Mouse (Mus musculus) right cerebral cortex, postnatal 25 days (tissue): ENCODE data around the gene Stk4.

Experiments used
- DNase-seq: peaks from one replicate; pipeline ENCODE4 v3.0.0; 2022

The Stk4 gene

GRCm38 (mm10) chr2:164134563-164134962, 64.4 kb downstream of the Stk4 start:
- no peak for DNase-seq

GRCm38 (mm10) chr2:164135367-164135766, 65.2 kb downstream of the Stk4 start:
- no peak for DNase-seq

GRCm38 (mm10) chr2:164136393-164136792, 66.3 kb downstream of the Stk4 start:
- no peak for DNase-seq

- peak; percentile 39 for DNase-seq
Measured at GRCm38 (mm10) chr2:164137754-164138153, 67.6 kb downstream of the Stk4 start.

GRCm38 (mm10) chr2:164142021-164142420, 71.9 kb downstream of the Stk4 start:
- peak; percentile 36 for DNase-seq

- no peak for DNase-seq
Measured at GRCm38 (mm10) chr2:164144025-164144424, 73.9 kb downstream of the Stk4 start.

- DNase-seq: no peak
Measured at GRCm38 (mm10) chr2:164144541-164144940, 74.4 kb downstream of the Stk4 start.

GRCm38 (mm10) chr2:164146556-164146955, 76.4 kb downstream of the Stk4 start:
- no peak for DNase-seq

GRCm38 (mm10) chr2:164150086-164150760, 80.1 kb downstream of the Stk4 start:
- DNase-seq: no peak

- no peak for DNase-seq
Measured at GRCm38 (mm10) chr2:164152341-164152740, 82.2 kb downstream of the Stk4 start.

- DNase-seq: no peak
Measured at GRCm38 (mm10) chr2:164154007-164154406, 83.9 kb downstream of the Stk4 start.

GRCm38 (mm10) chr2:164156158-164156557, 86.0 kb downstream of the Stk4 start:
- DNase-seq: no peak

- no peak for DNase-seq
Measured at GRCm38 (mm10) chr2:164158838-164159237, 88.7 kb downstream of the Stk4 start.

- no peak for DNase-seq
Measured at GRCm38 (mm10) chr2:164161515-164162055, 91.5 kb downstream of the Stk4 start.

- no peak for DNase-seq
Measured at GRCm38 (mm10) chr2:164164941-164165340, 94.8 kb downstream of the Stk4 start.

GRCm38 (mm10) chr2:164167752-164168570, 97.8 kb downstream of the Stk4 start:
- peak; percentile 47 for DNase-seq

- no peak for DNase-seq
Measured at GRCm38 (mm10) chr2:164168571-164168946, 98.4 kb downstream of the Stk4 start.

GRCm38 (mm10) chr2:164170326-164170725, 100.2 kb downstream of the Stk4 start:
- no peak for DNase-seq

- DNase-seq: no peak
Measured at GRCm38 (mm10) chr2:164170902-164171301, 100.8 kb downstream of the Stk4 start, which contains the start of gene Kcns1. Kcns1 (minus strand) TSS chr2:164171113.

GRCm38 (mm10) chr2:164173394-164173793, 103.3 kb downstream of the Stk4 start:
- DNase-seq: no peak

- DNase-seq: peak; percentile 79
Measured at GRCm38 (mm10) chr2:164174649-164175395, 104.7 kb downstream of the Stk4 start.

GRCm38 (mm10) chr2:164175850-164176249, 105.7 kb downstream of the Stk4 start:
- no peak for DNase-seq

GRCm38 (mm10) chr2:164177831-164178230, 107.7 kb downstream of the Stk4 start:
- DNase-seq: no peak
